Mouse (Mus musculus) heart, adult 2 months (tissue): ENCODE measurements around the gene Prss30. TPM values are rescaled to one million over a fixed set of nuclear protein-coding genes. Genes with fewer than 3 reads are reported as not detected.

Experiments used
- DNase-seq, 2 experiments: peaks; one replicate each; pipeline ENCODE4 v3.0.0; 2021
- H3K27ac ChIP-seq: fragments of 200-600 bp; 2 replicates; pipeline ENCODE4 v1.8.1; 2022
- H3K27me3 ChIP-seq: fragments of 200-500 bp; 2 replicates; pipeline ENCODE4 v1.6.1; 2012; ENCODE audit warnings: mild to moderate bottlenecking, low read length, inconsistent platforms, mixed read lengths; ENCODE audit not compliant: control insufficient read depth, insufficient read depth
- H3K36me3 ChIP-seq: fragments of 200-500 bp; 2 replicates; pipeline ENCODE4 v1.6.1; 2012; ENCODE audit warnings: low read length, inconsistent platforms; ENCODE audit not compliant: control insufficient read depth, insufficient read depth
- H3K4me1 ChIP-seq: fragments of 200-500 bp; 2 replicates; pipeline ENCODE4 v1.6.1; 2011; ENCODE audit warnings: low read length; ENCODE audit not compliant: control insufficient read depth, insufficient read depth
- H3K4me3 ChIP-seq: fragments of 200-600 bp; 2 replicates; pipeline ENCODE4 v1.8.1; 2022
- H3K79me2 ChIP-seq: fragments of 200-500 bp; replicated peaks from 2 replicates; pipeline ENCODE4 v1.6.1; 2012; ENCODE audit warnings: mild to moderate bottlenecking, inconsistent platforms, low read length, moderate library complexity, mixed read lengths; ENCODE audit not compliant: control insufficient read depth, insufficient read depth
- H3K9ac ChIP-seq: fragments of 200-500 bp; 2 replicates; pipeline ENCODE4 v1.6.1; 2012; ENCODE audit warnings: low read depth, mild to moderate bottlenecking, control low read depth, inconsistent platforms, low read length, mixed read lengths
- CTCF ChIP-seq: fragments of 200-600 bp; IDR thresholded peaks from 2 replicates; pipeline ENCODE4 v1.8.1; 2022; ENCODE audit warnings: antibody characterized with exemption, mild to moderate bottlenecking, moderate library complexity
- EP300 ChIP-seq: fragments of 200-500 bp; IDR thresholded peaks from 2 replicates; pipeline ENCODE4 v1.6.1; 2011; ENCODE audit warnings: low read depth, low read length, control low read depth; ENCODE audit not compliant: insufficient read depth
- POLR2A ChIP-seq: fragments of 200-500 bp; IDR thresholded peaks from 2 replicates; pipeline ENCODE4 v1.6.1; 2011; ENCODE audit warnings: mild to moderate bottlenecking, low read depth, low read length, control low read depth; ENCODE audit not compliant: insufficient read depth
- WGBS: fragments of 180-500 bp; shearing (Covaris S2); methylation state at CpG from one replicate; pipeline ENCODE4 v1.1.7; 2018; 5-methylcytosine and 5-hydroxymethylcytosine counted together
- intact Hi-C: fragments of 180-260 bp; cut with DNase I; formaldehyde crosslinking; loops from one replicate; pipeline ENCODE4 v1.15.1; 2025
- microRNA-seq, 2 experiments: library from miRNA; unstranded; fragments of <30 nt; microRNA quantifications; one replicate each; pipeline ENCODE4 v1.2.0; 2021
- polyA plus RNA-seq: library from polyadenylated mRNA; depleted of rRNA; stranded (reverse); fragments of >200 nt; gene quantifications from 2 replicates; pipeline ENCODE4 v1.2.3, GENCODE M21; 2012; rRNA removed
- total RNA-seq, 2 experiments: library from RNA; stranded (reverse); gene quantifications; 2 replicates each; pipeline ENCODE4 v1.2.3; 2021

Prss30 gene
- total and polyA plus RNA-seq, 3 experiments: 0.12 TPM; not detected in 2

DNA sequence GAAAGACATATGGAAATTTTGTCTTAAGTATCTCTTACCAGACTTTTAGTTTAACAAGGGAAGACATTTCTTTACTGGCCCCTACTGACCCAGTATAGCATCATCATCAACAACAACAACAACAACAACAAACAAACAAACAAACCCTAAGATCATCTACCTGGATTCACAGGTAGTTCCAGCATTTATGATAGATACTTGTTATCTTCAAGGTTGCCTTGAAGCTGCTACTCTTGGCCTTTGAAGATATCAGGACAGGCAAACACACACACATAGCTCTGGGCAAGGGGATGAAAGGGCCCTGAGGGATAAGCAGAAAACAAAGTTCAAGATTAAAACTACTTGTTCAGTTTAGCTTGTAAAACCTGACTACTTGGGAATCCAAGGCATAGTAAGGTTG lies 39.0 kb downstream of the Prss30 start, which contains the start of gene Sbp:
TSS of gene Sbp (plus strand) at position 301 of the 400 bp plus-strand sequence.
- 0 out of 2 replicates have a peak, but pooled peaks cover 1% of the 10 kb centered on the region for H3K27me3 ChIP-seq
- no peak for DNase-seq
- no peak within 1 kb of the TSS for H3K4me3 ChIP-seq
- no peak within 1 kb of the TSS for H3K9ac ChIP-seq
- TF ChIP-seq EP300 (no peak), POLR2A (no peak)
- no peak within 1 kb of the TSS for H3K27ac ChIP-seq
- no peaks in the 10 kb centered on the region for H3K79me2 ChIP-seq
- intact Hi-C loops: loop anchor here (5.0 kb wide), 1 partner anchor 54 kb away; no protein-coding TSS in a partner anchor
- no peaks in the 10 kb centered on the region for H3K4me1 ChIP-seq
- H3K36me3 ChIP-seq: no peaks in the 10 kb centered on the region

DNA sequence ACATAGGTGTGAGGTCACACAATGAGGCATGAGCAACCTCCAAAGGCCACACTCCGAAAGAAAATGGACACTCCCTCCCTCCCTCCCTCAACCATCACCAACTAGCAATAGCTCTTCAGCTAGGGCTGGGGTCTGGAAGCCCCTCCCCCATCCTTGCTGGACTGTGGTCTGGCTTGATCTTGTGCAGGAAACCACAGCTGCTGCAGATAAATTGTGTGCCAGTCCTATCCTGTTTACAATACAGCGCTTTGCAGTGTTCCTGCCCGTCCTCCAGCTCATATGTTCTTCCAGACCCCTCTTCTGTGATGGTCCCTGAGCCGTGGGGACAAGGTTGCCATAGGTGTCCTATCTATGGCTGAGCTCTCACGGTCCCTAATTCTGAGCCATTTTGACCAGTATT lies 49.2 kb downstream of the Prss30 start:
- H3K27me3 ChIP-seq: no peaks in the 10 kb centered on the region
- no peaks in the 10 kb centered on the region for H3K4me1 ChIP-seq
- intact Hi-C loops: no loop called here
- H3K27ac ChIP-seq: no peak overlapping the region
- TF ChIP-seq POLR2A: no peak
- no peak for TF ChIP-seq EP300
- no peak for TF ChIP-seq CTCF
- H3K4me3 ChIP-seq: no peak overlapping the region
- no peaks in the 10 kb centered on the region for H3K36me3 ChIP-seq
- no peak overlapping the region for H3K9ac ChIP-seq
- DNase-seq: no peak
- 56% methylated on average over 5 of the region's 5 CpGs for WGBS
- H3K79me2 ChIP-seq: no peaks in the 10 kb centered on the region

- intact Hi-C loops: no loop called here
- no peaks in the 10 kb centered on the region for H3K79me2 ChIP-seq
- peak overlapping the region; percentile 64 for H3K9ac ChIP-seq
- H3K4me1 ChIP-seq: peaks cover 2% of the 10 kb centered on the region
- H3K27ac ChIP-seq: peak overlapping the region; percentile 82
- WGBS: 0% methylated on average over 14 of the region's 14 CpGs
- H3K4me3 ChIP-seq: peak overlapping the region; percentile 48
- DNase-seq: peak; percentile 71 to 75
- no peaks in the 10 kb centered on the region for H3K27me3 ChIP-seq
- TF ChIP-seq CTCF (no peak), EP300 (no peak), POLR2A (no peak)
- no peaks in the 10 kb centered on the region for H3K36me3 ChIP-seq
Observed at GRCm38 (mm10) chr17:23925090-23925493, 55.3 kb downstream of the Prss30 start.

DNA sequence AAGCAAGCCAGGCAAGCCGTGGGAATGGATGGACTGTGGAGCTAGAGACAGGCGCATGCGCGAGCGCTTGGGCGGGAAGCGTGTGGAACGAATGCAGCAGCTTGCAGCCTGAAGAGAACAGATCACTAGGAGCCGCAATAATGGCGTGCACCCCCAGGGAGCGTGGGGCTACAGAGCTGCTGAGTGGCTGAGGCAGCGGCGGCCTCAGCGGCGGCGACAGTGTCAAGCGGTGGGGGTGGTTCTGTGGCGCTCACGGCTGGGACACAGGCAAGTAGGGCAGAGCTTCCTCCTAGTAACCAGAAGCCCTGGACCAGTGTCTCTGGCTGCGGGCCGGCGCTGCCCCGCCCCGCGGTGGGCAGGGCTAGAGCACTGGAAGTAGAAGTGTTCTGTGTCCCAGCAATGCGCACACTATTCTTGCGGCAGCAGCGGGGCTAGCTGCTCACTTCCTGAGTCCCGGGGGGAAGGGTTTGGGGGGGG lies 55.8 kb downstream of the Prss30 start:
- H3K27ac ChIP-seq: peak overlapping the region; percentile 82

More for the DNA sequence above, 55.8 kb downstream of the Prss30 start:
- WGBS: under 1% methylated on average over 29 of the region's 29 CpGs
- H3K4me1 ChIP-seq: peaks cover 2% of the 10 kb centered on the region
- intact Hi-C loops: no loop called here
- peak; percentile 94 to 96 for DNase-seq
- H3K4me3 ChIP-seq: peak overlapping the region; percentile 48
- no peaks in the 10 kb centered on the region for H3K27me3 ChIP-seq
- no peaks in the 10 kb centered on the region for H3K79me2 ChIP-seq
- TF ChIP-seq EP300 (no peak), POLR2A (peak; percentile 72), CTCF (peak; percentile 27; the same call in 1 of the 2 replicates)
- H3K36me3 ChIP-seq: no peaks in the 10 kb centered on the region
- H3K9ac ChIP-seq: peak overlapping the region; percentile 37

Small RNA genes within 50 kb of the gene (microRNA-seq; reads per million reads assigned to microRNA genes)
- gene Gm27700: 0 reads per million in 2 experiments

Other genes with a start within 250 kb of the Prss30 start
- gene Paqr4, start 239.7 kb downstream of the Prss30 start, total RNA-seq: 10 to 100 TPM; 25.5 to 27.2 TPM
- gene Paqr4, start 239.7 kb downstream of the Prss30 start, polyA plus RNA-seq: 30.7 and 33.2 TPM in 2 replicates
- not detected for gene Kremen2, start 234.7 kb downstream of the Prss30 start, total RNA-seq
- gene Kremen2, start 234.7 kb downstream of the Prss30 start, polyA plus RNA-seq: 0.06 and 0.27 TPM in 2 replicates
- 10 to 100 TPM; 39.4 to 40.1 TPM for gene Flywch1, start 209.0 kb downstream of the Prss30 start, total RNA-seq
- gene Flywch1, start 209.0 kb downstream of the Prss30 start, polyA plus RNA-seq: 25.9 and 33.4 TPM in 2 replicates
- under 1 TPM; 0.27 to 0.50 TPM for gene Flywch2, start 194.5 kb downstream of the Prss30 start, total RNA-seq
- gene Flywch2, start 194.5 kb downstream of the Prss30 start, polyA plus RNA-seq: 1.3 and 1.5 TPM in 2 replicates
- gene Srrm2, start 190.0 kb downstream of the Prss30 start, total RNA-seq: 100 to 1,000 TPM; 157 to 161 TPM
- 318 and 320 TPM in 2 replicates for gene Srrm2, start 190.0 kb downstream of the Prss30 start, polyA plus RNA-seq
- gene Elob, start 151.4 kb downstream of the Prss30 start, total RNA-seq: 100 to 1,000 TPM; 325 to 371 TPM
- gene Elob, start 151.4 kb downstream of the Prss30 start, polyA plus RNA-seq: 384 and 511 TPM in 2 replicates
- gene Prss33, start 144.5 kb downstream of the Prss30 start, total RNA-seq: not detected
- not detected in 2 replicates for gene Prss33, start 144.5 kb downstream of the Prss30 start, polyA plus RNA-seq
- gene Prss32, start 136.7 kb downstream of the Prss30 start, total RNA-seq: not detected
- 0.16 TPM in 1 of 2 replicates, not detected in the other for gene Prss32, start 136.7 kb downstream of the Prss30 start, polyA plus RNA-seq
- under 1 TPM in 1 of 2 experiments, not detected in 1; 0.29 TPM for gene Prss41, start 136.4 kb downstream of the Prss30 start, total RNA-seq
- gene Prss41, start 136.4 kb downstream of the Prss30 start, polyA plus RNA-seq: not detected in 2 replicates
- not detected for gene Prss21, start 112.5 kb downstream of the Prss30 start, total RNA-seq
- not detected in 2 replicates for gene Prss21, start 112.5 kb downstream of the Prss30 start, polyA plus RNA-seq
- not detected for gene Dcpp1, start 99.7 kb downstream of the Prss30 start, total RNA-seq
- gene Dcpp1, start 99.7 kb downstream of the Prss30 start, polyA plus RNA-seq: not detected in 2 replicates
- not detected for gene Dcpp2, start 99.7 kb downstream of the Prss30 start, total RNA-seq
- not detected in 2 replicates for gene Dcpp2, start 99.7 kb downstream of the Prss30 start, polyA plus RNA-seq
- not detected for gene Dcpp3, start 63.1 kb downstream of the Prss30 start, total RNA-seq
- not detected in 2 replicates for gene Dcpp3, start 63.1 kb downstream of the Prss30 start, polyA plus RNA-seq
- gene Sbp, start 38.9 kb downstream of the Prss30 start, total RNA-seq: not detected
- not detected in 2 replicates for gene Sbp, start 38.9 kb downstream of the Prss30 start, polyA plus RNA-seq
- gene Sbpl, start 25.3 kb downstream of the Prss30 start, total RNA-seq: not detected
- not detected in 2 replicates for gene Sbpl, start 25.3 kb downstream of the Prss30 start, polyA plus RNA-seq
- not detected for gene Prss22, start 17.5 kb upstream of the Prss30 start, total RNA-seq
- not detected in 2 replicates for gene Prss22, start 17.5 kb upstream of the Prss30 start, polyA plus RNA-seq
- gene Prss27, start 57.6 kb upstream of the Prss30 start, total RNA-seq: not detected
- gene Prss27, start 57.6 kb upstream of the Prss30 start, polyA plus RNA-seq: not detected in 2 replicates
- 1 to 10 TPM; 8.4 to 9.1 TPM for gene Kctd5, start 92.9 kb upstream of the Prss30 start, total RNA-seq
- gene Kctd5, start 92.9 kb upstream of the Prss30 start, polyA plus RNA-seq: 9.8 and 12.8 TPM in 2 replicates
- 10 to 100 TPM; 42.5 to 49.1 TPM for gene Pdpk1, start 170.4 kb upstream of the Prss30 start, total RNA-seq
- gene Pdpk1, start 170.4 kb upstream of the Prss30 start, polyA plus RNA-seq: 10.4 and 20.6 TPM in 2 replicates
- gene Amdhd2, start 183.2 kb upstream of the Prss30 start, total RNA-seq: 10 to 100 TPM in 1 of 2 experiments, 1 to 10 TPM in 1; 9.0 to 10.2 TPM
- gene Amdhd2, start 183.2 kb upstream of the Prss30 start, polyA plus RNA-seq: 11.5 and 17.7 TPM in 2 replicates
- 100 to 1,000 TPM; 219 to 255 TPM for gene Atp6v0c, start 189.1 kb upstream of the Prss30 start, total RNA-seq
- gene Atp6v0c, start 189.1 kb upstream of the Prss30 start, polyA plus RNA-seq: 732 and 788 TPM in 2 replicates
- 10 to 100 TPM; 10.3 to 11.0 TPM for gene Tbc1d24, start 225.0 kb upstream of the Prss30 start, total RNA-seq
- gene Tbc1d24, start 225.0 kb upstream of the Prss30 start, polyA plus RNA-seq: 11.3 and 29.1 TPM in 2 replicates
- 1 to 10 TPM in 1 of 2 experiments, under 1 TPM in 1; 0.97 to 1.0 TPM for gene Ntn3, start 229.0 kb upstream of the Prss30 start, total RNA-seq
- gene Ntn3, start 229.0 kb upstream of the Prss30 start, polyA plus RNA-seq: 0.64 and 1.1 TPM in 2 replicates
- 1 to 10 TPM; 2.0 TPM for gene Tedc2, start 240.3 kb upstream of the Prss30 start, total RNA-seq
- 3.8 and 5.2 TPM in 2 replicates for gene Tedc2, start 240.3 kb upstream of the Prss30 start, polyA plus RNA-seq